Mouse (Mus musculus) stomach, postnatal 0 days (tissue): ENCODE data around the gene Mgmt. TPM values are rescaled to one million over a fixed set of nuclear protein-coding genes. Genes with fewer than 3 reads are reported as not detected.
A peak's percentile ranks its signal among the peaks of the same experiment; 100 is the strongest.

Source experiments
- ATAC-seq: fragments of 200-750 bp; cut with Nextera tagmentation; 2 replicates; pipeline ENCODE4 v1.8.0; 2017; ENCODE audit not compliant: low FRiP score, low TSS enrichment
- DNase-seq: peaks from one replicate; pipeline ENCODE4 v3.0.0-alpha.2; 2016; ENCODE audit warnings: low spot score
- H3K27ac ChIP-seq: fragments of 300-500 bp; sonication (generic); replicated peaks from 2 replicates; pipeline ENCODE4 v1.5.1; 2014; ENCODE audit warnings: mild to moderate bottlenecking, control low read depth
- H3K27me3 ChIP-seq: fragments of 300-500 bp; sonication (generic); 2 replicates; pipeline ENCODE4 v1.6.1; 2014; ENCODE audit warnings: low read length; ENCODE audit not compliant: control insufficient read depth, insufficient read depth
- H3K36me3 ChIP-seq: fragments of 300-500 bp; sonication (generic); 2 replicates; pipeline ENCODE4 v1.6.1; 2014; ENCODE audit warnings: low read length, mixed read lengths; ENCODE audit not compliant: control insufficient read depth, insufficient read depth
- H3K4me1 ChIP-seq: fragments of 300-500 bp; sonication (generic); replicated peaks from 2 replicates; pipeline ENCODE4 v1.6.1; 2014; ENCODE audit warnings: antibody characterized with exemption; ENCODE audit not compliant: control insufficient read depth, insufficient read depth
- H3K4me2 ChIP-seq: fragments of 300-500 bp; sonication (generic); replicated peaks from 2 replicates; pipeline ENCODE4 v1.6.1; 2014; ENCODE audit warnings: low read depth, mild to moderate bottlenecking, control low read depth, moderate library complexity
- H3K4me3 ChIP-seq: fragments of 300-500 bp; sonication (generic); 2 replicates; pipeline ENCODE4 v1.5.1; 2014; ENCODE audit warnings: low read depth, low read length, control low read depth
- H3K9ac ChIP-seq: fragments of 300-500 bp; sonication (generic); 2 replicates; pipeline ENCODE4 v1.6.1; 2014; ENCODE audit warnings: mild to moderate bottlenecking, low read length, control low read depth, mixed read lengths
- H3K9me3 ChIP-seq: fragments of 300-500 bp; sonication (generic); 2 replicates; pipeline ENCODE4 v1.6.1; 2016; ENCODE audit warnings: low read length; ENCODE audit not compliant: control insufficient read depth
- CTCF ChIP-seq: IDR thresholded peaks from 2 replicates; pipeline ENCODE4 v1.5.1; 2016; ENCODE audit warnings: antibody characterized with exemption, low read depth, mild to moderate bottlenecking, moderate library complexity
- EP300 ChIP-seq: optimal IDR thresholded peaks from 2 replicates; pipeline ENCODE3; 2016; ENCODE audit warnings: antibody characterized with exemption
- WGBS: fragments of 180-500 bp; shearing (Covaris S2); extraction: QIAGEN DNeasy Blood & Tissue Kit; methylation state at CpG from one replicate; pipeline ENCODE4 v1.1.7; 2014; 5-methylcytosine and 5-hydroxymethylcytosine counted together
- polyA plus RNA-seq: library from polyadenylated mRNA; unstranded; fragments of >200 nt; fragmentation: Nextera tagmentation; extraction: Ambion mirVana; gene quantifications from 2 replicates; pipeline ENCODE4 v1.2.1, GENCODE M21; 2015

Mgmt gene
- polyA plus RNA-seq, 1 experiment from 2014 or later = 5.5 TPM

GRCm38 (mm10) chr7:137073878-137074277, 179.5 kb downstream of the Mgmt start:
- Histone ChIP-seq H3K9ac (no peak overlapping the region), H3K27ac (no peak overlapping the region), H3K4me1 (no peaks in the 10 kb centered on the region), H3K36me3 (no peaks in the 10 kb centered on the region), H3K9me3 (no peaks in the 10 kb centered on the region), H3K4me3 (no peak overlapping the region), H3K4me2 (no peak overlapping the region), H3K27me3 (no peaks in the 10 kb centered on the region)
- no peak for TF ChIP-seq EP300
- no peak for TF ChIP-seq CTCF
- peak; percentile 54; the same call in 1 of the 2 replicates for ATAC-seq
- DNase-seq = peak; percentile 18
- 45% methylated on average over 5 of the region's 5 CpGs for WGBS

- WGBS = 48% methylated on average over 6 of the region's 6 CpGs
- Histone ChIP-seq H3K27ac (no peak overlapping the region), H3K9me3 (no peaks in the 10 kb centered on the region), H3K27me3 (no peaks in the 10 kb centered on the region), H3K4me1 (no peaks in the 10 kb centered on the region), H3K9ac (no peak overlapping the region), H3K4me2 (no peak overlapping the region), H3K36me3 (no peaks in the 10 kb centered on the region), H3K4me3 (no peak overlapping the region)
- DNase-seq (no peak), ATAC-seq (no peak)
- no peak for TF ChIP-seq EP300
- no peak for TF ChIP-seq CTCF
These were observed 179.9 kb downstream of the Mgmt start for GRCm38 (mm10) chr7:137074324-137074723.

GRCm38 (mm10) chr7:137075301-137075700, 180.9 kb downstream of the Mgmt start:
- Histone ChIP-seq H3K36me3 (no peaks in the 10 kb centered on the region), H3K9ac (no peak overlapping the region), H3K9me3 (no peaks in the 10 kb centered on the region), H3K4me2 (no peak overlapping the region), H3K4me1 (no peaks in the 10 kb centered on the region), H3K4me3 (no peak overlapping the region), H3K27ac (no peak overlapping the region), H3K27me3 (no peaks in the 10 kb centered on the region)
- ATAC-seq (no peak), DNase-seq (no peak)
- 83% methylated on average over 1 of the region's 1 CpGs for WGBS
- TF ChIP-seq CTCF = no peak
- no peak for TF ChIP-seq EP300

- TF ChIP-seq CTCF = 0 out of 2 replicates have a peak, but pooled peaks have one; percentile 4
- TF ChIP-seq EP300 = no peak
- H3K27ac ChIP-seq = no peak overlapping the region
- ATAC-seq = no peak
- no peak overlapping the region for H3K4me2 ChIP-seq
- DNase-seq = no peak
- no peak overlapping the region for H3K4me3 ChIP-seq
- H3K27me3 ChIP-seq = no peaks in the 10 kb centered on the region
- 94% methylated on average over 4 of the region's 4 CpGs for WGBS
- H3K4me1 ChIP-seq = no peaks in the 10 kb centered on the region
- H3K36me3 ChIP-seq = no peaks in the 10 kb centered on the region
- no peak overlapping the region for H3K9ac ChIP-seq
- no peaks in the 10 kb centered on the region for H3K9me3 ChIP-seq
These were observed 185.8 kb downstream of the Mgmt start for GRCm38 (mm10) chr7:137080171-137080570.

- no peak overlapping the region for H3K4me2 ChIP-seq
- ATAC-seq (no peak), DNase-seq (no peak)
- H3K4me1 ChIP-seq = peaks cover 7% of the 10 kb centered on the region; the same call in 1 of the 2 replicates
- 80% methylated on average over 6 of the region's 6 CpGs for WGBS
- H3K27me3 ChIP-seq = no peaks in the 10 kb centered on the region
- no peaks in the 10 kb centered on the region for H3K9me3 ChIP-seq
- H3K4me3 ChIP-seq = no peak overlapping the region
- H3K36me3 ChIP-seq = no peaks in the 10 kb centered on the region
- TF ChIP-seq CTCF (no peak), EP300 (no peak)
- H3K27ac ChIP-seq = no peak overlapping the region
- H3K9ac ChIP-seq = no peak overlapping the region
These were observed 187.8 kb downstream of the Mgmt start for GRCm38 (mm10) chr7:137082171-137082570.

GRCm38 (mm10) chr7:137084651-137085050, 190.2 kb downstream of the Mgmt start:
- Histone ChIP-seq H3K36me3 (no peaks in the 10 kb centered on the region), H3K27ac (no peak overlapping the region), H3K9ac (no peak overlapping the region), H3K4me1 (peaks cover 7% of the 10 kb centered on the region; the same call in 1 of the 2 replicates), H3K4me2 (no peak overlapping the region), H3K4me3 (no peak overlapping the region), H3K27me3 (no peaks in the 10 kb centered on the region), H3K9me3 (no peaks in the 10 kb centered on the region)
- no peak for ATAC-seq
- 83% methylated on average over 7 of the region's 7 CpGs for WGBS
- TF ChIP-seq CTCF (no peak), EP300 (no peak)
- DNase-seq = no peak
